Mouse (Mus musculus): ENCODE measurements around the gene Gtf3c1. TPM values are rescaled to one million over a fixed set of nuclear protein-coding genes. Genes with fewer than 3 reads are reported as not detected.

Gene Gtf3c1
- polyA plus RNA-seq, 1 experiment, result 25.8 TPM

DNA sequence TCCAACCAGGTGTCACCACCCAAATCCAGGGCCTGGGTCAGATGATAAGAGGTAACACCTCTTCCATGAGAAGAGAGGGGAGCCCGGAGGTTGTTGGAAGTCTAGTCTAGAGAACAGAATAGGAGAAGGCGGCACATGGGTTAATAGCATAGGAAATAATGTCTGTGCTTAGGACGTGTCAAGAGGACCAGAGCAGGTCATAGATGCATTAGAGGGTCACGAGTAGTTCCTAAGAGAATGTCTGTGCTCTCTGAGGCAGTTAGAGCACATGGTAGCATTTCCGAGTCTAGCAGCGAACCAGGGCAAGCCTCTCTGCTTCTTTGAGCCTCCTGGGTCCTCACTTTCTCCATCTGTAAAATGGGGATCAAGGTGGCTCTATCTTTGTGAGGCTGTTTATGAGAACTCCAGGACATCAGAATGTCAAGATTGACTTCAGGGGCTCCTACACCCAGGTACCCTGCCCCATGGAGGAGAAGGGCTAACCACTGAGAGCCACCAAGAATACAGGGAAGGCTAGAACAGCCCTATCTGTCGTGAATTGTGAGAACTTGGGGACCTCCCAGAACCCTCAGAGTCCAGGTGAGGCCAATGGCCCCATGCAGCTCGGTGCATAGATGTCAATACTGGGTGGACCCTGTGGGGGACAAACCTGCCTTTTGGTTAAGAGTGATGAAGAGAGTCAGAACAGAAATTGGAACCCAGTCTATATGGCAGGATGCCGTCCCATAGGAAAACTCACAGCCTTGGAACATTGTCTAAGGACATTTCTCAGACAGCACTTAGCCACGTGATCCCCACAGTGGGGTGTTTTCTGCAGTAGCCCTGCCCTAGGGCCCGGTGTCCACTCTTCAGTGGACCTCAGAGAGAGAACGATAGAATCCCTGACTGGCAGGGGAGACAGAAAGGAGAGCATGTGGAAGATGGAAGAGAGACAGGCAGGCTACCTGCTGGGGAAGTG, 102.9 kb downstream of the Gtf3c1 start:
- no peaks in the 10 kb centered on the region for H3K27me3 ChIP-seq (ENCODE audit: control insufficient read depth, insufficient read depth, low read length)
- H3K36me3 ChIP-seq (ENCODE audit: control insufficient read depth, insufficient read depth, low read length), result peaks cover 5% of the 10 kb centered on the region
- TF ChIP-seq POLR2A (IDR thresholded peaks at IDR 0.05; ENCODE audit: low read depth, low read length) (no peak), CTCF (IDR thresholded peaks at IDR 0.05; ENCODE audit: extremely low read depth, insufficient read depth, insufficient read length, insufficient replicate concordance) (no peak)
- peaks cover 34% of the 10 kb centered on the region; the same call in 1 of the 2 replicates for H3K4me1 ChIP-seq (ENCODE audit: control insufficient read depth, insufficient read depth, insufficient read length)
- H3K27ac ChIP-seq (ENCODE audit: insufficient read depth, low read length), result peak overlapping the region; percentile 97
- peak overlapping the region; percentile 75 for H3K4me3 ChIP-seq (ENCODE audit: extremely low read depth, insufficient read depth, insufficient read length)
- no peak for DNase-seq (ENCODE audit: low read depth in 1 of 2, low spot score in 2 of 2)
- 47% methylated on average over 12 of the region's 12 CpGs for WGBS

DNA sequence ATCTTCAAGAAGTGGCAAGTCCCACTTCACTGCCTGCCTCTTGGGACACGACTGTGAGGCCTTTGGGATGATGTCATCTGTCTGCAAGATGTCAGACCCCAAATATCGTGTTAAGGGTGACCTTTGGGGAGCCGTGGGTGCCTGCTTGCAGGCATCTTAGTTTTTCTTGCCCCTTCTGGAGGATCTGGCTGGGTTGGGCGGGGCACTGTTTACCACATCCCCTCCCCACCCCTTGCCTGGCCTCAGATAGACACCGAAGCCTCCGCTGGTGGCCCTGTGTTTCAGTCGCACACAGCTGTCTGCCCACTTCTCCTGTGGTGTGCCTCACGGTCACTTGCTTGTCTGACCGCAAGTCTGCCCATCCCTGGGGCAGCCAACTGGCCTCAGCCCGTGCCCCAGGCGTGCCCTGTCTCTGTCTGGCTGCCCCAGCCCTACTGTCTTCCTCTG, 104.4 kb downstream of the Gtf3c1 start, which contains the start of gene Il21r:
Gene Il21r (plus strand): TSS at position 245 of the 447 bp plus-strand sequence.
- Histone ChIP-seq H3K4me3 (ENCODE audit: extremely low read depth, insufficient read depth, insufficient read length) (peak within 1 kb of the TSS; percentile 75), H3K36me3 (ENCODE audit: control insufficient read depth, insufficient read depth, low read length) (no peaks in the 10 kb centered on the region; the same call in 1 of the 2 replicates)
- DNase-seq (ENCODE audit: low read depth in 1 of 2, low spot score in 2 of 2), result peak; percentile 56 to 83

DNA sequence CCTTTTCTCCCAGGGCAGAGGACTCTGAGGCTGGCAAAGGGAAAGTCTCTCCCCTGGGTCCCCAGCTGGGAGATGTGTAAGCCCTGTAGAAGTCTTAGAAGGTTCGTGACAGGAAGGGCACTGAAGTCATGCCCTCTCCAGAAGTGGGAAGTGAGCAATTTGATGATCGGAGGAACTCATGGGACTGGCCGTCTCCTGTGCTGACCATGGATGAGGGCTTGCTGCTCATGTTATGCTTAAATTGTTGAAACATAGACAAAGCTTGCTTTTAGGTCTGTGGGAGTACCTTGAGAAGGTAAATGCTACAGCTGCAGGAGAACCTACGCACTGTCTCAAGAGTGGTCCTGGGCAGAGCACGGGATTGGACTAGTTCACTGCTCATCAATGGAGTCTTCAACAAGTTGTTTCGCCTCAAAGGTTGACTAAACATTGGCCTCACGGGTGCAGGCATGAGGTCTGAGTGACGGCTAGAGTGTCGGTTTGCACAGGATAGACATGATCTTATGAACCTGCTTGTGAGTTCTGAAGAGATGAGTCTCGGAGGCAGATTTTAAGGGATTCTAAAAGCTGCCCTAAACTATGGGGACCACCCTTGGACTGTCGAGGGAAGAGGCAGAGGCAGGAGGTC, 105.6 kb downstream of the Gtf3c1 start:
- Histone ChIP-seq H3K36me3 (ENCODE audit: control insufficient read depth, insufficient read depth, low read length) (no peaks in the 10 kb centered on the region), H3K27me3 (ENCODE audit: control insufficient read depth, insufficient read depth, low read length) (no peaks in the 10 kb centered on the region), H3K27ac (ENCODE audit: insufficient read depth, low read length) (peak overlapping the region; percentile 84), H3K4me3 (ENCODE audit: extremely low read depth, insufficient read depth, insufficient read length) (no peak overlapping the region), H3K4me1 (ENCODE audit: control insufficient read depth, insufficient read depth, insufficient read length) (peaks cover 52% of the 10 kb centered on the region; the same call in 1 of the 2 replicates)
- WGBS, result 44% methylated on average over 11 of the region's 11 CpGs
- DNase-seq (ENCODE audit: low read depth in 1 of 2, low spot score in 2 of 2), result no peak
- TF ChIP-seq POLR2A (IDR thresholded peaks at IDR 0.05; ENCODE audit: low read depth, low read length), result no peak
- TF ChIP-seq CTCF (IDR thresholded peaks at IDR 0.05; ENCODE audit: extremely low read depth, insufficient read depth, insufficient read length, insufficient replicate concordance), result no peak

More for the DNA sequence above, 104.4 kb downstream of the Gtf3c1 start, which contains the start of gene Il21r:
- H3K27ac ChIP-seq (ENCODE audit: insufficient read depth, low read length), result peak within 1 kb of the TSS; percentile 97
- H3K4me1 ChIP-seq (ENCODE audit: control insufficient read depth, insufficient read depth, insufficient read length), result peaks cover 42% of the 10 kb centered on the region; the same call in 1 of the 2 replicates
- peak; percentile 96 for TF ChIP-seq POLR2A (IDR thresholded peaks at IDR 0.05; ENCODE audit: low read depth, low read length)
- no peak for TF ChIP-seq CTCF (IDR thresholded peaks at IDR 0.05; ENCODE audit: extremely low read depth, insufficient read depth, insufficient read length, insufficient replicate concordance)
- H3K27me3 ChIP-seq (ENCODE audit: control insufficient read depth, insufficient read depth, low read length), result no peaks in the 10 kb centered on the region
- WGBS, result 6% methylated on average over 11 of the region's 11 CpGs

DNA sequence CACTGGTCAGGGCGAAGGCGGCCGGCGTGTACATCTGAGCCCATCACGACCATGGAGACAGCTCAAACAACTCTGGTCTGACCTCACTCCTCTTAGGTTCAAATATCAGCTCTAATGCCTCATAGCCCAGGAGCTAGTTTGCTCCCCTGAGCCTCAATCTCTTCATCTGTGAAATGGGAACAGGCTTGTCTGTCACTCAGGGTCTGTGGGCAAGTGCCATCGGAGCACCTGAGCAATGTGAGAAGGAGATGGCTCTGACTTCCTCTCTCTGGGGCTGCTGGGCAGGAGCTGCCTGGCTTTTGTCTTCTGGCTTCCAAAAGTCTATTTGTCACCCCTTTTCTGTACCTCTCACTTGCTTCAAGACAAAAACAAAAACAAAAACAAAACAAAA, 106.3 kb downstream of the Gtf3c1 start:
- Histone ChIP-seq H3K36me3 (ENCODE audit: control insufficient read depth, insufficient read depth, low read length) (no peaks in the 10 kb centered on the region), H3K27ac (ENCODE audit: insufficient read depth, low read length) (peak overlapping the region; percentile 84), H3K4me3 (ENCODE audit: extremely low read depth, insufficient read depth, insufficient read length) (no peak overlapping the region), H3K4me1 (ENCODE audit: control insufficient read depth, insufficient read depth, insufficient read length) (peaks cover 51% of the 10 kb centered on the region; the same call in 1 of the 2 replicates), H3K27me3 (ENCODE audit: control insufficient read depth, insufficient read depth, low read length) (no peaks in the 10 kb centered on the region)
- WGBS, result 72% methylated on average over 6 of the region's 6 CpGs
- no peak for DNase-seq (ENCODE audit: low read depth in 1 of 2, low spot score in 2 of 2)
- no peak for TF ChIP-seq CTCF (IDR thresholded peaks at IDR 0.05; ENCODE audit: extremely low read depth, insufficient read depth, insufficient read length, insufficient replicate concordance)
- TF ChIP-seq POLR2A (IDR thresholded peaks at IDR 0.05; ENCODE audit: low read depth, low read length), result no peak

DNA sequence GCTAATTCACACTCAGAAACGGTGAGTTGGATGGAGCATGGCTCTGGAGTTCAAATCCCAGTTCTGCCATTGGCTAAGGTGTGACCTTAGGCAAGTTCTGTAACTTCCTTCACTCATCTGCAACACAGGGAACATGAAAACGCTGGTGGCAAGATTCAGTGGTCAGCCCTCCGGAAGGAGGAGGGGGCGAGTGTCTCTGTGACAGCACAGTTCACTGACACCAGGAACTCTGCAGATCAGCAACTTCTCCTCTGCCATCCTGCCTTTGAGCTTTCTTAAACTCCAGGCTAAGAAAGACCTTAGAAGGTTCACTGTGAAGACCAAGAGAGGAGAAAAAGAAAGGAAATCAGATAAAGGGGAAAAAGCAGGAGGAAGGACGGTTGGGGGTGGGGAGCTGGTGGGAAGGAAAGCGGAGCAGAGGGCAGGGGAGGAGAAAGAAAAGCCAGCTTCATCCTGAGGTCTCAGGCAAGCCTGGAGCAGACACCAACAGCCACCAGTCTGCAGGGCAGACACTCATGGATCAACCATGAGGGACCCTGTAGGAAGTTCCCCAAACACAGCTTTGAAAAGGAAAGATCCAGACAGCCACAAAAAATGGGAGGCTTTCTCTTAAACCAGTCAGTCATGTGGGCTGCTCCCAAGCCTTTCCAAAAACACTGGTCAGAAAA, 106.8 kb downstream of the Gtf3c1 start:
- no peak overlapping the region for H3K4me3 ChIP-seq (ENCODE audit: extremely low read depth, insufficient read depth, insufficient read length)
- TF ChIP-seq POLR2A (IDR thresholded peaks at IDR 0.05; ENCODE audit: low read depth, low read length) (no peak), CTCF (IDR thresholded peaks at IDR 0.05; ENCODE audit: extremely low read depth, insufficient read depth, insufficient read length, insufficient replicate concordance) (no peak)

DNA sequence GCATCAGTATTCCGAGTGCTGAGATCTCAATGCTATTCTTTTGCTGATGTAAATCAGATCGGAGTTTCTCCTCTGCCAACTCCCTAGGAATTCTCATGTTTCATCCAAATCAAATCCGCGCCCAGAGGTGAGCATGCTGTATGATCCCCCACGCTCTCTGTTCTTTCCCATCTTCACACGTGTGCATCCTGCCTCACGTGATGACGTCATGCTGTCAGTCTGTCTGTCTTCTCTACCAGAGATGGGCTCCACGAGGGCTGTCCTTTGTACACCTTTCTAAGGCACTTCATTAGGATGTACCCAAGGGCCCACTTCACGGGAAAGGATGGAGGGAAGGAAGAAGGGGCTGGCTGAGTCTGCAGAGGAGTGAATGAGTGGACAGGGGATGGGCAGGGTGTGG, 107.4 kb downstream of the Gtf3c1 start:
- Histone ChIP-seq H3K27me3 (ENCODE audit: control insufficient read depth, insufficient read depth, low read length) (no peaks in the 10 kb centered on the region), H3K27ac (ENCODE audit: insufficient read depth, low read length) (peak overlapping the region; percentile 84), H3K4me1 (ENCODE audit: control insufficient read depth, insufficient read depth, insufficient read length) (peaks cover 54% of the 10 kb centered on the region; the same call in 1 of the 2 replicates), H3K36me3 (ENCODE audit: control insufficient read depth, insufficient read depth, low read length) (no peaks in the 10 kb centered on the region), H3K4me3 (ENCODE audit: extremely low read depth, insufficient read depth, insufficient read length) (no peak overlapping the region)
- WGBS, result 48% methylated on average over 10 of the region's 10 CpGs
- no peak for DNase-seq (ENCODE audit: low read depth in 1 of 2, low spot score in 2 of 2)
- TF ChIP-seq CTCF (IDR thresholded peaks at IDR 0.05; ENCODE audit: extremely low read depth, insufficient read depth, insufficient read length, insufficient replicate concordance) (no peak), POLR2A (IDR thresholded peaks at IDR 0.05; ENCODE audit: low read depth, low read length) (no peak)

More for the DNA sequence above, 106.8 kb downstream of the Gtf3c1 start:
- H3K27ac ChIP-seq (ENCODE audit: insufficient read depth, low read length), result peak overlapping the region; percentile 84
- 10% methylated on average over 6 of the region's 6 CpGs for WGBS
- H3K36me3 ChIP-seq (ENCODE audit: control insufficient read depth, insufficient read depth, low read length), result no peaks in the 10 kb centered on the region
- no peaks in the 10 kb centered on the region for H3K27me3 ChIP-seq (ENCODE audit: control insufficient read depth, insufficient read depth, low read length)
- peaks cover 54% of the 10 kb centered on the region; the same call in 1 of the 2 replicates for H3K4me1 ChIP-seq (ENCODE audit: control insufficient read depth, insufficient read depth, insufficient read length)
- DNase-seq (ENCODE audit: low read depth in 1 of 2, low spot score in 2 of 2), result no peak
